Mouse (Mus musculus): ENCODE measurements around the gene Rab21. TPM values are rescaled to one million over a fixed set of nuclear protein-coding genes. Genes with fewer than 3 reads are reported as not detected.
A peak's percentile ranks its signal among the peaks of the same experiment; 100 is the strongest.

The Rab21 gene
- polyA plus RNA-seq (2016; fragmentation: Nextera tagmentation; extraction: Ambion mirVana), result 3.4 and 5.3 TPM in 2 replicates

DNA sequence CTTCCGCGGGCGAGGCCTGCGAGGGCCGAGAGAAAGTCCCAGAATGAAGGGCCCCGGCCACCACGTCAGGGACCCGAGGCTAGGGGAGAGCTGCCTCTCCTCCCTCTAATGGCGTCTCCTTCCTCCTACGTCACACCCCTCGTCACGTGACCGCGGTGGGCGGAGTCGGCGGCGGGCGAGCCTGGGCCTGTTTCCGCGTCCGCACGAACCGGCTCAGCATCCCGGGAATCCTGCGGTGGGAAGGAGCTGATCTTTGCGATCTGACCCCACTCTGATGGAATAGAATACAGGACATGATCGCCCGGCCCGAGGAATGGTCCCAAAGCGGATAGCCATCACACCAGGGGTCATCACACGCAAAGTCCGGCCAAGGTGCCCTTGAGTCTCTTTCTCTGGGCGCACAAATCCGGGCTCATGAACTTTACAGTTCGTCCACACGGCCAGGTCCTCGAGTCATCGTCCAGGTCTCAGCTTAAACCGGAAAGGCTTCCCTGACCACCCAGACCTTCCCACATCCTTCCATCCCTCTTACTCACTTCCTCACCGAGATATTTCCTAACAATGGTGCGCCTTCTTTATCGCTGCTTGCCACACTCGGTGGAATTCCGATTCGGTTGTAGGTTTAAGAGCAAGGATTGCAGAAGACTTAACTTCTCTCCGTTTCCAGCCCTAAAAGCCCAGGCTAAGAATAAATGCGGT, at the start of gene Rab21:
TSS of gene Rab21 (minus strand) at position 122 of the 699 bp plus-strand sequence.
- no peaks in the 10 kb centered on the region; the same call in 1 of the 2 replicates for H3K36me3 ChIP-seq
- peak within 1 kb of the TSS; percentile 82 for H3K9ac ChIP-seq (replicated peaks)
- H3K4me3 ChIP-seq (replicated peaks), result peak within 1 kb of the TSS; percentile 89
- no peaks in the 10 kb centered on the region for H3K27me3 ChIP-seq
- peak within 1 kb of the TSS; percentile 94 for H3K27ac ChIP-seq
- peaks cover 24% of the 10 kb centered on the region for H3K4me1 ChIP-seq (replicated peaks)
- under 1% methylated on average over 48 of the region's 48 CpGs for WGBS
- peak; percentile 84 for ATAC-seq (ENCODE audit: insufficient number of reproducible peaks, insufficient read depth, low FRiP score, low TSS enrichment, low read depth)
- H3K9me3 ChIP-seq, result no peaks in the 10 kb centered on the region
- peak within 1 kb of the TSS; percentile 67 for H3K4me2 ChIP-seq

- Histone ChIP-seq H3K27me3 (no peaks in the 10 kb centered on the region), H3K4me3 (replicated peaks) (peak overlapping the region; percentile 54), H3K9ac (replicated peaks) (no peak overlapping the region), H3K4me2 (peak overlapping the region; percentile 68), H3K4me1 (replicated peaks) (peaks cover 14% of the 10 kb centered on the region; the same call in 1 of the 2 replicates), H3K9me3 (no peaks in the 10 kb centered on the region), H3K36me3 (no peaks in the 10 kb centered on the region), H3K27ac (no peak overlapping the region)
- WGBS, result 85% methylated on average over 4 of the region's 4 CpGs
- ATAC-seq (ENCODE audit: insufficient number of reproducible peaks, insufficient read depth, low FRiP score, low TSS enrichment, low read depth), result no peak
Measured at GRCm38 (mm10) chr10:115363151-115363550, 47.8 kb upstream of the Rab21 start.

DNA sequence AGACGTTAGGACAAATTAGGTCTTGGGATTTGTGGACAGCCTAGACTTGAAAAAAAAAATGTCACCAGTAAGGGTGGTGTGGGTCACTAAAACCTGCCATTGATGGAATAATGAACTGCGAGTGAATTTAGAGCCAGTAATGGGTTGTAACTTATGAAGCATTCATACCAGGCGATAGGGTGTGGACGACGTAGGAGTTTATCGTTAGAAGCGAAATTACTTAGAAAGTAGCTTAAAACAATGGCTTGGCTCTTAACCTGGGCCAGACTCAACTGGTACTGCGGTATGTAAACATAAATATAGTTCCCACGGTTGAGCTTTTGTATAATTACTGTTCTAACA, 47.2 kb upstream of the Rab21 start:
- H3K4me2 ChIP-seq, result peak overlapping the region; percentile 68
- H3K4me1 ChIP-seq (replicated peaks), result peaks cover 14% of the 10 kb centered on the region; the same call in 1 of the 2 replicates
- WGBS, result 7% methylated on average over 9 of the region's 9 CpGs
- H3K36me3 ChIP-seq, result no peaks in the 10 kb centered on the region
- peak overlapping the region; percentile 54 for H3K4me3 ChIP-seq (replicated peaks)
- peak overlapping the region; percentile 91 for H3K27ac ChIP-seq
- ATAC-seq (ENCODE audit: insufficient number of reproducible peaks, insufficient read depth, low FRiP score, low TSS enrichment, low read depth), result peak; percentile 0; the same call in 1 of the 2 replicates
- H3K27me3 ChIP-seq, result no peaks in the 10 kb centered on the region
- H3K9me3 ChIP-seq, result no peaks in the 10 kb centered on the region
- H3K9ac ChIP-seq (replicated peaks), result peak overlapping the region; percentile 52

DNA sequence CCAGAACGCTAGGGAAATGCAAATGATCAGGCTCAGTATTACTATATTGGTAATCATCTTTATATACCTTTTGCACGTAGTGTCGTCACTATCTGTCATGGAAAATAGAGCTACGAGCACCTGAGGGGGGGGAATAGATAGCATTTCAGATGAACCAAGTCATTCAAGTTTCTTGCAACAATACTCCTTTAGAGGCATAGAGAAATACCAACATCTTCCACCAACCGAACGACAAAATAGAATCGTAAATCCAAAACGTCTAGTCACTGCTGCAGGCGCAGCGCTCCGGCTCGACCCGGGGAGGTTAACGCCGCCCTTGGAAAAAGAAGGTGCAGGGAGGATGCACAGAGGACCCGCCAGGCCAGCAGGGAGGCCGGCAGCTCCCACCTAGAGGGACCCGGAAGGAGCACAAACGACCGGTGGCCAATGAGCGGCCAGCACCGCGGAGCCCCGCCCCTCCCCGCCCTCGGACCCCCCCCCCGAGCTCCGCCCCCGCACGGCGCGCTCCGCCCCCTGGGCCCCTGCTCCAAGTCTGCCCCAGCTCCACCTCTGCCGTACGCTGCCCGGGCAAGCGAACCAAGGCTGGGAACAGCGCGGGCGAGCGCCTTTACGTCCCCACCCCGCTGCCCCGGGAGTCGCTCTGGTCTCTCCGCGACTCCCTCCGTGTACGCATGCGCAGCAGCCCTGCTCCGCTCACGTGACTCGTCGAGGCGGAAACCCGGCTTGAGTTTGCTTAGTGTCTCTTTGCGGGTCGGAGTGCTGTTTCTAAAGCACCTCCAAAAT, 46.6 kb upstream of the Rab21 start, which contains the start of gene Tmem19:
TSS of gene Tmem19 (minus strand) at position 662 of the 783 bp plus-strand sequence.
- peak within 1 kb of the TSS; percentile 91 for H3K27ac ChIP-seq
- H3K4me1 ChIP-seq (replicated peaks), result peaks cover 14% of the 10 kb centered on the region; the same call in 1 of the 2 replicates
- ATAC-seq (ENCODE audit: insufficient number of reproducible peaks, insufficient read depth, low FRiP score, low TSS enrichment, low read depth), result peak; percentile 100
- H3K36me3 ChIP-seq, result peaks cover under 1% of the 10 kb centered on the region
- H3K27me3 ChIP-seq, result no peaks in the 10 kb centered on the region
- peak within 1 kb of the TSS; percentile 54 for H3K4me3 ChIP-seq (replicated peaks)
- peak within 1 kb of the TSS; percentile 52 for H3K9ac ChIP-seq (replicated peaks)
- H3K9me3 ChIP-seq, result no peaks in the 10 kb centered on the region
- peak within 1 kb of the TSS; percentile 68 for H3K4me2 ChIP-seq
- WGBS, result under 1% methylated on average over 51 of the region's 58 CpGs

DNA sequence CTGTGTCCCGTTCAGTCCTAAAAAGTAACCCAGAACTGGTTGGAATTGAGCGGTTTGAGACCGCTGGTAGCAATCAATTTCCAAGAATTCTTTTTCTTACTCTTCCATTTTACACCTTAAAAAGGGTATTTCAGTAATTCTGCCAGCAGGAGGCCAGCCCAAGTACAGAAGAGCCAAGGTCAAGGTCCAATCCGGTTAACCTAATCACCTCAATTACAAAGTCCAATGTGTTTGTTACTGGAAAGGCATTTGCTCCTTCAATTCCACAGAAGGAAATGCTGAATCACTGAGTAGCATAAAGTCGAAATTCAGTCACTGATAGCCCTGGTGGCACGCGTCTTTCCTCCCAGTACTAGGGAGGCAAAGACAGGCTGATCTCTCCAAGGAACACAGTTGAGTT, 43.7 kb upstream of the Rab21 start:
- Histone ChIP-seq H3K9me3 (no peaks in the 10 kb centered on the region), H3K27me3 (no peaks in the 10 kb centered on the region), H3K4me1 (replicated peaks) (peaks cover 14% of the 10 kb centered on the region; the same call in 1 of the 2 replicates), H3K27ac (no peak overlapping the region), H3K4me3 (replicated peaks) (no peak overlapping the region), H3K36me3 (peaks cover 7% of the 10 kb centered on the region), H3K9ac (replicated peaks) (no peak overlapping the region), H3K4me2 (no peak overlapping the region)
- no peak for ATAC-seq (ENCODE audit: insufficient number of reproducible peaks, insufficient read depth, low FRiP score, low TSS enrichment, low read depth)
- 89% methylated on average over 7 of the region's 7 CpGs for WGBS

GRCm38 (mm10) chr10:115358216-115358919, 43.0 kb upstream of the Rab21 start:
- 92% methylated on average over 17 of the region's 17 CpGs for WGBS
- no peak overlapping the region for H3K4me2 ChIP-seq
- peaks cover 14% of the 10 kb centered on the region; the same call in 1 of the 2 replicates for H3K4me1 ChIP-seq (replicated peaks)
- no peak overlapping the region for H3K27ac ChIP-seq
- H3K36me3 ChIP-seq, result peaks cover 7% of the 10 kb centered on the region
- no peaks in the 10 kb centered on the region for H3K9me3 ChIP-seq
- no peak overlapping the region for H3K9ac ChIP-seq (replicated peaks)
- no peaks in the 10 kb centered on the region for H3K27me3 ChIP-seq
- no peak overlapping the region for H3K4me3 ChIP-seq (replicated peaks)
- ATAC-seq (ENCODE audit: insufficient number of reproducible peaks, insufficient read depth, low FRiP score, low TSS enrichment, low read depth), result no peak

DNA sequence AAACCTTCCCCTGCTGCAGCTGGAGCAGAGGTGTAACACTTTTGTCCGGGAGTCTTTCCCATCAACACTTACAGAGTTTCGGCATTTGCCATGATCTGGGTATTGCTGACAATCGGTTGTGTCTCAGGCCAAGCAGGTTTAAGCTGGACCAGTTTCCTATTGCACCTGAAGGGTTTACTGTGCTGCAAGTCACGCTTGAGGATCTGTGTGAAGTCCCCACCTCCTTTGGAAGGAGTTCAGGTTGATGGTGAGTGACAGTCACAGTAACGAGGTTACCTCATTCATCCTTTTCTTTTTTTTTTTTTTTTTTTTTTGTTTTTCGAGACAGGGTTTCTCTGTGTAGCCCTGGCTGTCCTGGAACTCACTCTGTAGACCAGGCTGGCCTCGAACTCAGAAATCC, 40.7 kb upstream of the Rab21 start:
- Histone ChIP-seq H3K9ac (replicated peaks) (no peak overlapping the region), H3K27me3 (no peaks in the 10 kb centered on the region), H3K4me2 (no peak overlapping the region), H3K4me1 (replicated peaks) (peaks cover 6% of the 10 kb centered on the region; the same call in 1 of the 2 replicates), H3K9me3 (no peaks in the 10 kb centered on the region), H3K27ac (no peak overlapping the region), H3K4me3 (replicated peaks) (no peak overlapping the region), H3K36me3 (peaks cover 7% of the 10 kb centered on the region)
- ATAC-seq (ENCODE audit: insufficient number of reproducible peaks, insufficient read depth, low FRiP score, low TSS enrichment, low read depth), result no peak
- 88% methylated on average over 6 of the region's 7 CpGs for WGBS

GRCm38 (mm10) chr10:115355016-115355415, 39.6 kb upstream of the Rab21 start:
- Histone ChIP-seq H3K4me1 (replicated peaks) (no peaks in the 10 kb centered on the region), H3K9me3 (no peaks in the 10 kb centered on the region), H3K4me3 (replicated peaks) (no peak overlapping the region), H3K36me3 (peaks cover 7% of the 10 kb centered on the region), H3K27ac (no peak overlapping the region), H3K27me3 (no peaks in the 10 kb centered on the region), H3K9ac (replicated peaks) (no peak overlapping the region), H3K4me2 (no peak overlapping the region)
- 92% methylated on average over 6 of the region's 6 CpGs for WGBS
- no peak for ATAC-seq (ENCODE audit: insufficient number of reproducible peaks, insufficient read depth, low FRiP score, low TSS enrichment, low read depth)

GRCm38 (mm10) chr10:115354553-115354952, 39.2 kb upstream of the Rab21 start:
- Histone ChIP-seq H3K27me3 (no peaks in the 10 kb centered on the region), H3K4me3 (replicated peaks) (no peak overlapping the region), H3K36me3 (peaks cover 7% of the 10 kb centered on the region), H3K4me2 (no peak overlapping the region), H3K9me3 (no peaks in the 10 kb centered on the region), H3K27ac (no peak overlapping the region), H3K4me1 (replicated peaks) (no peaks in the 10 kb centered on the region), H3K9ac (replicated peaks) (no peak overlapping the region)
- no peak for ATAC-seq (ENCODE audit: insufficient number of reproducible peaks, insufficient read depth, low FRiP score, low TSS enrichment, low read depth)
- WGBS, result 83% methylated on average over 6 of the region's 6 CpGs

DNA sequence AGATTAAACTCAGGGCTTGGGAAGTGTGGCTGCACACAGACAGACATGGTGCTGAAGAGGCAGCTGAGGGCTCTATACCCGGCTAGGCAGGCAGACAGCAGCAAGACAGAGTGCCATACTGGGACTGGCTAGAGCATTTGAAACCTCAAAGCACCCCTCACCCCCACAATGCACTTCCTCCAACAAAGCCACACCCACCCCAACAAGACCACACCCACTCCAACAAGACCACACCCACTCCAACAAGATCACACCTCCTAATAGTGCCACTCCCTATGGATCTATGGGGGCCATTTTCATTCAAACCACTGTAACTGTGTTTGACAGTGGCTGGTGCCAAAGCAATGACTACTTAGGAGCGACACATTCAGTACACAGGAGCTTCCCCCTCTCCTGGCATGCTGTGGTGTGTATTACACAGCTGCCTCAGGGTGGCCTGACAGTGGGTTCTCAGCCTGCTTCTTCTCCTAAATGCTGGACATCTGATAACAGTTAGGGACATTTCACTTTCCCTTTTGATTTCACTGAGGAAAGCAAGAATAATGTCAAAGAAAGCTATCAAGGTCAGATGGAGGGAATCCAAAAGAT, 35.5 kb upstream of the Rab21 start:
- 74% methylated on average over 2 of the region's 2 CpGs for WGBS
- no peak overlapping the region for H3K4me3 ChIP-seq (replicated peaks)
- H3K9me3 ChIP-seq, result no peaks in the 10 kb centered on the region
- H3K27me3 ChIP-seq, result no peaks in the 10 kb centered on the region
- H3K4me1 ChIP-seq (replicated peaks), result no peaks in the 10 kb centered on the region
- H3K9ac ChIP-seq (replicated peaks), result no peak overlapping the region
- no peak overlapping the region for H3K4me2 ChIP-seq
- H3K36me3 ChIP-seq, result peaks cover 9% of the 10 kb centered on the region; the same call in 1 of the 2 replicates
- ATAC-seq (ENCODE audit: insufficient number of reproducible peaks, insufficient read depth, low FRiP score, low TSS enrichment, low read depth), result no peak
- H3K27ac ChIP-seq, result no peak overlapping the region
